In the genomic region with DNA sequence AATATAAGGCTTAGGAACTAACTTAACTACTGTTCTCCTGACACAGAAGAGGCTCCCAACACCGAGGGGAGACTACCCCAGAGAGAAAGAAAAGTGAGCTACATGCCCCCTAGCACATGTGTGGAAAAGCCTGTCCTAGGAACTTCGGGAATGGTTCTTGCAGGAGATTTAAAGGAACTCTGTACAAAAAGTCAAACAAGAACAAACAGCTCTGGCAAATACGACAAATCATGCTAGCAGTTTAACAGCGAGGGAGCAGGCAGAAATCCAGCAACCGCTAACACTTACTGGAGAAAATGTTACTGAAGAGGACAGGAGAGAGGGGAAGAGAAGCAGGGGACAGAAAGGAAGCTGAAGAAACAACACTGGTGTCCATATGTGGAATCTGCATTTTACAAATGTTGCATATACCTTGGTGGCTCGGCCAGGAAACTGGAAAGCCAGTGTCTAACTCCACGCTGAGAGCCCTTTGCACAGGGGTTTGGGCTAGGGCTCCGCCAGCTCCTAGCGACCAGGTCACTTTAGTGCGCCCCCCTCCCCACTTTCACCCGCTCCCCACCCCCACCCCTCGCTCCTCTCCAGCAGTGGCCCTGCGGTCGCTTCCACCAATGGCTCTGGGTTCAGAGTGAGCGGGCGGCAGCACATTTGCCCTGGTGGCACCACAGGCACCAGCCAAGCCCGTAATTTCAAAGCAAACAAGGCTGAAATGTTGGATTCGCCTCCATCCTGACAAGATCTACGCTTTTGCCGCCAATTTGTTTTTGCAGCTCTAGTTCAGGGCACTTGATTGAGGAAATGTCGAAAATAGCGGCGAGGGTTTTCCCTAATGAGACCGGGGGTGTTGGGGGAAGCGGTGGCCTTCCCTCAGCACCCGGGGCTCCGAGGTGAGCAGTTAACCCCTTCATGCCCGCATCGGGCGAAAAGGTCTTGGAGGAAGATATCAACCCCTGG, we compare ENCODE assay signal across 8 mouse cellular contexts. TPM values are rescaled to one million over a fixed set of nuclear protein-coding genes. Genes with fewer than 3 reads are reported as not detected.
DNase-seq lines count a peak whose midpoint lies in the region; ATAC-seq and TF ChIP-seq lines count a peak whose summit lies in the region.
"Had no signal": no experiment of that assay in that cellular context is flagged by ENCODE, and none has a peak within 500 bp of the region (broad histone marks: within the 10 kb centered on the region; RNA-seq: fewer than 3 reads in every experiment).

No protein-coding gene starts in this region.

- peak overlapping the region; percentile 76 for H3K4me3 ChIP-seq in E14TG2a.4 (replicated peaks; ENCODE audit: low read length)
- H3K4me3 ChIP-seq in heart, embryonic 15.5 days = peak overlapping the region; percentile 44
- H3K4me3 ChIP-seq in liver, embryonic 13.5 days (replicated peaks) = peak overlapping the region; percentile 19

- H3K27me3 ChIP-seq in E14TG2a.4 (ENCODE audit: insufficient read depth, low read length) = peaks cover 53% of the 10 kb centered on the region
- H3K27me3 ChIP-seq in heart, embryonic 15.5 days = no peaks in the 10 kb centered on the region
- H3K27me3 ChIP-seq in liver, embryonic 13.5 days = peaks cover 65% of the 10 kb centered on the region

- H3K9ac ChIP-seq in heart, embryonic 15.5 days = peak overlapping the region; percentile 64
- no peak overlapping the region for H3K9ac ChIP-seq in liver, embryonic 13.5 days

- H3K4me2 ChIP-seq in heart, embryonic 15.5 days = peak overlapping the region; percentile 81
- H3K4me2 ChIP-seq in liver, embryonic 13.5 days = peak overlapping the region; percentile 41

- no peak for TF ChIP-seq CTCF in E14TG2a.4 (conservative IDR thresholded peaks at IDR 0.05; ENCODE audit: low read length)

- peaks cover 12% of the 10 kb centered on the region for H3K9me3 ChIP-seq in E14TG2a.4 (ENCODE audit: low read length)
- H3K9me3 ChIP-seq in heart, embryonic 15.5 days (replicated peaks) = no peaks in the 10 kb centered on the region
- H3K9me3 ChIP-seq in liver, embryonic 13.5 days (replicated peaks) = no peaks in the 10 kb centered on the region

- peaks cover 10% of the 10 kb centered on the region; the same call in 1 of the 2 replicates for H3K4me1 ChIP-seq in E14TG2a.4 (replicated peaks; ENCODE audit: low read depth, low read length)
- peaks cover 10% of the 10 kb centered on the region for H3K4me1 ChIP-seq in heart, embryonic 15.5 days (replicated peaks)
- 0 out of 2 replicates have a peak, but pooled peaks cover 4% of the 10 kb centered on the region for H3K4me1 ChIP-seq in liver, embryonic 13.5 days (replicated peaks)

- DNase-seq in R1 (ENCODE audit: low read depth, low spot score) = peak; percentile 31
- DNase-seq in liver, embryonic 13.5 days = no peak
- DNase-seq in cerebellum, postnatal 36 days = no peak
- no peak for DNase-seq in layer of hippocampus, postnatal 25 days (ENCODE audit: extremely low spot score in 1 of 2, low spot score in 1 of 2)
- no peak for DNase-seq in kidney, adult 8-10 months

- ATAC-seq in heart, embryonic 15.5 days (replicated peaks; ENCODE audit: insufficient number of reproducible peaks, insufficient read depth, low FRiP score, low read depth) = peak; percentile 61
- no peak for ATAC-seq in liver, embryonic 13.5 days (ENCODE audit: low read depth)

- no peaks in the 10 kb centered on the region for H3K36me3 ChIP-seq in E14TG2a.4 (ENCODE audit: insufficient read depth, low read length)
- H3K36me3 ChIP-seq in heart, embryonic 15.5 days = peaks cover 3% of the 10 kb centered on the region; the same call in 1 of the 2 replicates
- H3K36me3 ChIP-seq in liver, embryonic 13.5 days = no peaks in the 10 kb centered on the region

- peak overlapping the region; percentile 89 for H3K27ac ChIP-seq in heart, embryonic 15.5 days
- 0 out of 2 replicates have a peak overlapping the region, but pooled peaks have one; percentile 5 for H3K27ac ChIP-seq in liver, embryonic 13.5 days

- under 1% methylated on average over 30 of the region's 30 CpGs for WGBS in heart, embryonic 15.5 days
- WGBS in liver, embryonic 13.5 days (ENCODE audit: insufficient replicate concordance) = 2% methylated on average over 30 of the region's 30 CpGs

RNA-seq across cellular contexts. Expression of a gene that starts 8.5 kb away (rescaled TPM):
- polyA plus RNA-seq in heart, embryonic 15.5 days (2015; fragmentation: Nextera tagmentation; extraction: Ambion mirVana) = 8.7 and 11.8 TPM in 2 replicates
- 0.79 and 0.81 TPM in 2 replicates for polyA plus RNA-seq in liver, embryonic 13.5 days (2015; fragmentation: Nextera tagmentation; extraction: Ambion mirVana)
- total RNA-seq in layer of hippocampus, postnatal 25 days (2021) = not detected
- total RNA-seq: layer of hippocampus, adult 18-20 months had no signal

Comparison
In these comparisons a context has a peak if more than half of its experiments do, and no peak if none do; other contexts are left out.
1. H3K4me3 ChIP-seq: peak in every context shown above with its lines; median percentile 76 in E14TG2a.4; 44 in heart, embryonic 15.5 days; 19 in liver, embryonic 13.5 days.